Mouse (Mus musculus): ENCODE measurements at regions not wholly inside any gene's neighbourhood (a gene's known extent, or its start where the extent isn't known, plus 50 kb on each side); places are given as distances from the start of the nearest gene placed in this dataset.
"Not testable (repeated sequence)": the region's sequence is repeated elsewhere in the genome, so short reads cannot be mapped to it uniquely, and the experiment has no call there.

DNA sequence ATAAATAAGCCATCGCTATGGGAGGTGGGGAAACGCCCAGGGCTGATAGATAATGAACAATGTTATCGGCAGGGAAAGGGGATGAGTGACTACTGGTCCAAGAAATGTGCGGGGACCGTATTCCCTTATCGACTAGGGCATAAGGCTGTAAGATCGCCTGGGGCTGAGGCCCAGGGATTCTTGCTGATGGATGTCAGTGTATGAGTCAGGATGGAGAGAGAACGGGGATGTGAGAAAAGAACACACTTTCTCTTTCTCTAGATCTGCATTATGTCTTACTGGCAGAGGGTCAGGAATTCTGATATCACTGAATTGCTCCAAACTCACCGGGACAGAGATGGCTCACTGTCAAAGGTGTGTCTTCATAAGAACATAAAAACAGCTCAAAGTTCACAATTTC is 92.9 kb upstream of the Fam3c start:
- no peak overlapping the region for H3K4me3 ChIP-seq (replicated peaks; ENCODE audit: extremely low read depth, low read depth, low read length)
- TF ChIP-seq CTCF (IDR thresholded peaks at IDR 0.05; ENCODE audit: insufficient read depth, low read length) (no peak), POLR2A (IDR thresholded peaks at IDR 0.05; ENCODE audit: borderline replicate concordance, extremely low read depth, low read depth, low read length) (no peak)
- 83% methylated on average over 9 of the region's 9 CpGs for WGBS
- DNase-seq, result no peak
- no peaks in the 10 kb centered on the region for H3K4me1 ChIP-seq (ENCODE audit: control insufficient read depth, insufficient read depth, low read length)

DNA sequence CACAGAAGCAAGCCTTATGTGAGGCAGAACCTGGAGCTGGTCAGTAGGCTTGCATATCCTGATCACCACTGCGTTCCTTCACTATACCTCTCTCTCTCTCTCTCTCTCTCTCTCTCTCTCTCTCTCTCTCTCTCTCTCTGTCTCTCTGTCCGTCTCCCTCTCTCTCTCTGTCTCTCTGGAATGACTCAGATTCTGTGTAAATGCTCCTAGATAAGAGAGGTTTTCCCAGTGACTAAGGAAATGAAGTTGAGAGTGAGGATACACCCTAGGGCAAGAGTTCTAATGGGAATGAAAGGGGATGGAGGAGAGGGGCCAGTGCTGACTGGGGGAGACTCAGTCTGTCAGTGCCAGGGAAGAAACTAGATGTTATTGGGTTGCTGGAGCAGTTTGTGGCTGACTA is 91.6 kb upstream of the Fam3c start:
- 74% methylated on average over 2 of the region's 2 CpGs for WGBS
- TF ChIP-seq CTCF (IDR thresholded peaks at IDR 0.05; ENCODE audit: insufficient read depth, low read length) (no peak), POLR2A (IDR thresholded peaks at IDR 0.05; ENCODE audit: borderline replicate concordance, extremely low read depth, low read depth, low read length) (no peak)
- H3K4me3 ChIP-seq (replicated peaks; ENCODE audit: extremely low read depth, low read depth, low read length), result no peak overlapping the region
- H3K4me1 ChIP-seq (ENCODE audit: control insufficient read depth, insufficient read depth, low read length), result no peaks in the 10 kb centered on the region
- no peak for DNase-seq

- TF ChIP-seq CTCF (IDR thresholded peaks at IDR 0.05; ENCODE audit: insufficient read depth, low read length), result no peak
- no peak for DNase-seq
- H3K4me3 ChIP-seq (replicated peaks; ENCODE audit: extremely low read depth, low read depth, low read length), result no peak overlapping the region
- 80% methylated on average over 15 of the region's 15 CpGs for WGBS
- H3K4me1 ChIP-seq (ENCODE audit: control insufficient read depth, insufficient read depth, low read length), result no peaks in the 10 kb centered on the region
Observed at GRCm38 (mm10) chr6:22446621-22447310, 90.7 kb upstream of the Fam3c start.

DNA sequence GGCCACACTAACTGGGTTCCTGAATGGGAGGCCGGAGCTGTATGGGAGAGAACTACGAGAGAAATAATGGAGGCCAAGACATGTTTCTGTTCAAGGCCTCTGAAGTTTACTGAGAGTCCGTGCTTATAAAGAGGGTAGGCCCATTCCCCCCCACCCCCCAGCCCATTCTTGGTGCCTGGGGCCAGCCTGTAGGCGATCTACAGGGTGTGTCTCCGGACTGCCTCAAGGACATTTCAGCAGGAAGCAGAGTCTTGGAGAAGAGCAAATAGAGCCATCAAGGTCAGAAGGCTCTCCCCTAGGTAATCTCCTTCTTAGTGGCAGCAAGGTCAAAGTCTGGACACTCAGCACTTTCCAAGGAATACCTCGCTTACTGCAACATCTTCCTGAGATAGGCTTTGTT is 88.8 kb upstream of the Fam3c start:
- not testable (repeated sequence) for H3K4me3 ChIP-seq (replicated peaks; ENCODE audit: extremely low read depth, low read depth, low read length); DNase-seq; H3K4me1 ChIP-seq (ENCODE audit: control insufficient read depth, insufficient read depth, low read length)
- 77% methylated on average over 6 of the region's 6 CpGs for WGBS

DNA sequence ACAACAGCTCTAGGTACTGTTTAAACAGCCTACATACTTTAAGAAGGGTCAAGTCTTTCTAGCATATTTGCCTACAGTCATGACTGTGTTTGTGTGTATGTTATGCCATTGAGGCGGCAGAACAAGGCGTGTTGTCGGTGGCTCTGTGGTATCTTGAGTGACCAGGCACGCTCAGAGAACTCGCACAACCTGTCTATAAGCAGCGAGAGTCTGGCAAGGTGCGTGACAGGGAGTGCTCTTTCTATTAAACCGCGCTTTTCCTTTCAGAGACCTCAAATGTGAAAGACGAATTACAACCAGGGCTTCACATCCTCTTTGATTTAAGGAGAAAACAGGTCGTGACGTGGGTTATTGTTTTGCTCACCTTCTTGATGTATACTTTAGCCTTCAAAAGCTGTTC is 88.2 kb upstream of the Fam3c start:
- H3K4me1 ChIP-seq (ENCODE audit: control insufficient read depth, insufficient read depth, low read length), result no peaks in the 10 kb centered on the region
- TF ChIP-seq POLR2A (IDR thresholded peaks at IDR 0.05; ENCODE audit: borderline replicate concordance, extremely low read depth, low read depth, low read length), result no peak
- no peak for TF ChIP-seq CTCF (IDR thresholded peaks at IDR 0.05; ENCODE audit: insufficient read depth, low read length)
- no peak overlapping the region for H3K4me3 ChIP-seq (replicated peaks; ENCODE audit: extremely low read depth, low read depth, low read length)
- WGBS, result 66% methylated on average over 12 of the region's 12 CpGs
- no peak for DNase-seq

GRCm38 (mm10) chr6:22443573-22443972 is 87.5 kb upstream of the Fam3c start:
- no peak overlapping the region for H3K4me3 ChIP-seq (replicated peaks; ENCODE audit: extremely low read depth, low read depth, low read length)
- WGBS, result 28% methylated on average over 8 of the region's 8 CpGs
- H3K4me1 ChIP-seq (ENCODE audit: control insufficient read depth, insufficient read depth, low read length), result no peaks in the 10 kb centered on the region
- TF ChIP-seq POLR2A (IDR thresholded peaks at IDR 0.05; ENCODE audit: borderline replicate concordance, extremely low read depth, low read depth, low read length) (no peak), CTCF (IDR thresholded peaks at IDR 0.05; ENCODE audit: insufficient read depth, low read length) (no peak)
- DNase-seq, result no peak

DNA sequence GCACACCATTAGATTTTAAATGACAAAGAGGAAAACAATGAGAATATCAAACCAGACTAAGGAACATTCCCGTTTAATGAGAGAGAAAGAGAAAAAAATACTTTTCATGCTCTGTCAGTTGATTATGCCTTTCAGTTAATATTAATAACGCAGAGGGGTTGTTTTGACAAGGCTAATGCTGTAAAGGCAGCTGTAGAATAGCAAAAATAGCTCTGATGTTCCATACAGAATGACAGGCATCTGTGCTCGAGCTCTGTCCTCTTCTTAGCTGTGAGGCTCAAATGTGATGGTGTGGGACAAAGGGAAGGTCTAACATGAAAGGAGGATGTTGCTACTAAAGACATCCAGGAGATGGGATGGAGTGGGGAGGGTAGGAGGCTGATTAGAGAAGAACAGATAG is 87.1 kb upstream of the Fam3c start:
- Histone ChIP-seq H3K4me1 (ENCODE audit: control insufficient read depth, insufficient read depth, low read length) (no peaks in the 10 kb centered on the region), H3K4me3 (replicated peaks; ENCODE audit: extremely low read depth, low read depth, low read length) (no peak overlapping the region)
- TF ChIP-seq CTCF (IDR thresholded peaks at IDR 0.05; ENCODE audit: insufficient read depth, low read length) (no peak), POLR2A (IDR thresholded peaks at IDR 0.05; ENCODE audit: borderline replicate concordance, extremely low read depth, low read depth, low read length) (no peak)
- no peak for DNase-seq
- 66% methylated on average over 3 of the region's 3 CpGs for WGBS

- Histone ChIP-seq H3K4me3 (replicated peaks; ENCODE audit: extremely low read depth, low read depth, low read length) (no peak overlapping the region), H3K4me1 (ENCODE audit: control insufficient read depth, insufficient read depth, low read length) (no peaks in the 10 kb centered on the region)
- no peak for DNase-seq
- TF ChIP-seq POLR2A (IDR thresholded peaks at IDR 0.05; ENCODE audit: borderline replicate concordance, extremely low read depth, low read depth, low read length) (no peak), CTCF (IDR thresholded peaks at IDR 0.05; ENCODE audit: insufficient read depth, low read length) (no peak)
- 82% methylated on average over 8 of the region's 8 CpGs for WGBS
Observed at GRCm38 (mm10) chr6:22442591-22442990, 86.5 kb upstream of the Fam3c start.

GRCm38 (mm10) chr6:22439871-22440270 is 83.8 kb upstream of the Fam3c start:
- TF ChIP-seq POLR2A (IDR thresholded peaks at IDR 0.05; ENCODE audit: borderline replicate concordance, extremely low read depth, low read depth, low read length) (no peak), CTCF (IDR thresholded peaks at IDR 0.05; ENCODE audit: insufficient read depth, low read length) (no peak)
- no peaks in the 10 kb centered on the region for H3K4me1 ChIP-seq (ENCODE audit: control insufficient read depth, insufficient read depth, low read length)
- H3K4me3 ChIP-seq (replicated peaks; ENCODE audit: extremely low read depth, low read depth, low read length), result no peak overlapping the region
- WGBS, result 62% methylated on average over 9 of the region's 9 CpGs
- no peak for DNase-seq

- WGBS, result 50% methylated on average over 3 of the region's 3 CpGs
- TF ChIP-seq CTCF (IDR thresholded peaks at IDR 0.05; ENCODE audit: insufficient read depth, low read length) (no peak), POLR2A (IDR thresholded peaks at IDR 0.05; ENCODE audit: borderline replicate concordance, extremely low read depth, low read depth, low read length) (no peak)
- Histone ChIP-seq H3K4me1 (ENCODE audit: control insufficient read depth, insufficient read depth, low read length) (no peaks in the 10 kb centered on the region), H3K4me3 (replicated peaks; ENCODE audit: extremely low read depth, low read depth, low read length) (no peak overlapping the region)
- no peak for DNase-seq
Observed at GRCm38 (mm10) chr6:22429026-22429425, 73.0 kb upstream of the Fam3c start.

Measured in lung, adult 2 months (tissue).